Mouse (Mus musculus): ENCODE data around the gene Ing4. TPM values are rescaled to one million over a fixed set of nuclear protein-coding genes. Genes with fewer than 3 reads are reported as not detected.
A peak's percentile ranks its signal among the peaks of the same experiment; 100 is the strongest.

The Ing4 gene
- total RNA-seq, 2 experiments from 2014 or later = 60.8 to 61.1 TPM

DNA sequence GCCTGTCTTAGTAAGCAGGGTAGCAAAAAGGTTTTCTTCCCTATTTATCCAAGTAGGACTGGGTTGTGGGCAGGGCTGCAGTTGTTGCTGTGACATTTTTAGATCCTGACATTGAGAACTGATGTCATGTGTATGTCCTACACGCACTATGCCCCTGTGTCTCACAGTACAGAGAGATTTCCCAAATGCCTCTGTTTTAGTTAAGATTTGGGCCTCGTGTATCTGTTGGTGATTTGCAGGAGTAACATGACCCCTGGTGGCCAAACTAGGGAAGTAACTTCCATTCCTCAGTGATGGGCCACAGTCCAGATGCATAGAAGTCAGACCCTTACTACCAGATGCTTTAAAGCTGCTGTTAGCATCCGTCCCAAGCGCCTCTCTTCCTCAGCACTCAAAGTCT is 44.9 kb downstream of the Ing4 start:
- DNase-seq (ENCODE audit: low spot score in 2 of 2) = peak; percentile 76 to 81
- intact Hi-C loops (cut with DNase I) = no loop called here

DNA sequence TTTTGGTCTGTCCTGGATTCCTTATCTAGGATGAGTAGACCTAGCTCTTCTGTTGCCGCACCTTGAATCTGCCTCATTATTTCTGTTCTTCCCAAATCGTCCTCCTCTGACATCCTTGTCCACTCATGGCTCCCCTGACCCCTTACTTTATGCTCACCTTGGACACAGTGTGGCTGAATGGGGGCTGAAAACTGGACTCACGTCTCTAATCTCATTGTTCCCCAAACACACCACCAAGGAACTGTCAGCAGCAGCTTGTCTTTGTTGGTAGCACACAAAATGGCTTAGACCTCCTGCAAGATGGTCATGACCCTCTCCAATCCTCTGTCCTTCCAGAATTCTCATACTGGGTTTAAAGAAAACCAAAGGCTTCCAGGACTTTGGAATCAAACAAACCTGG is 48.4 kb downstream of the Ing4 start:
- intact Hi-C loops (cut with DNase I) = no loop called here
- DNase-seq (ENCODE audit: low spot score in 2 of 2) = no peak

DNA sequence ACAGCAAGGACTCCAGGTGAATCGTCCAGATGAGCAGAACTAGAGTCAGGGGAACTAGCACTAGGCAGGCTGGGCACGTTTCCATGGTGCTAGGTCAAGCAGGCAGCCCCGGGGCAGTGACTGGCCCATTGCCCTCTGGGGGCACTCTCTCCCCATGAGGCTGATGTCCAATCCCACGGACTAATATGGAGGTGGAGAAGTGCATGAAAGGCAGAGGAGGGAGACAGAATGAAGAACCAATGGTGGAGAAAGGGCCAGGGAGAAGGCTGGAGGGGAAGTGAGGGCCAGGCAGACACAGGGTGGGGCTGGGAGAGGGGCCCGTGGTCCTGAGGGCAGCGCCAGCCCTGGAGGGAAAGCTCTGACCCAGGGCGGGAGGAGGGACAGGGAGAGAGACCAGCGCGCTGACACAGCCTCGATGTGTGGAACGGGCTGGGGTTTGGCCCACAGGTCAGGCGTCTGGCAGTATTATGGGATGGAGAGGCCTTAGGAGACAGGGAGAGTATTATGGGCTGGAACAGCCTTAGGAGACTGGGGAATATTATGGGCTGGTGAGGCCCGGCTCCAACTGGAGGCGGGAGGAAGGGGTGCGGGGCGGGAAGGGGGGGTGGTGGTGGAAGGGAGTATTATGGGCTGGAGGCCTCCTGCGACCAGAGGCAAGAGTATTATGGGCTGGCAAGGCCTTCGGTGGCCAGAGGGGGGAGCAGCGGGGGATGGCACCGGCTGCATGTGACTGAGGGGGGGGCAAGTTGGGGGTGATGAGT is 49.2 kb downstream of the Ing4 start:
- intact Hi-C loops (cut with DNase I) = no loop called here
- peak; percentile 69 to 85 for DNase-seq (ENCODE audit: low spot score in 2 of 2)

DNA sequence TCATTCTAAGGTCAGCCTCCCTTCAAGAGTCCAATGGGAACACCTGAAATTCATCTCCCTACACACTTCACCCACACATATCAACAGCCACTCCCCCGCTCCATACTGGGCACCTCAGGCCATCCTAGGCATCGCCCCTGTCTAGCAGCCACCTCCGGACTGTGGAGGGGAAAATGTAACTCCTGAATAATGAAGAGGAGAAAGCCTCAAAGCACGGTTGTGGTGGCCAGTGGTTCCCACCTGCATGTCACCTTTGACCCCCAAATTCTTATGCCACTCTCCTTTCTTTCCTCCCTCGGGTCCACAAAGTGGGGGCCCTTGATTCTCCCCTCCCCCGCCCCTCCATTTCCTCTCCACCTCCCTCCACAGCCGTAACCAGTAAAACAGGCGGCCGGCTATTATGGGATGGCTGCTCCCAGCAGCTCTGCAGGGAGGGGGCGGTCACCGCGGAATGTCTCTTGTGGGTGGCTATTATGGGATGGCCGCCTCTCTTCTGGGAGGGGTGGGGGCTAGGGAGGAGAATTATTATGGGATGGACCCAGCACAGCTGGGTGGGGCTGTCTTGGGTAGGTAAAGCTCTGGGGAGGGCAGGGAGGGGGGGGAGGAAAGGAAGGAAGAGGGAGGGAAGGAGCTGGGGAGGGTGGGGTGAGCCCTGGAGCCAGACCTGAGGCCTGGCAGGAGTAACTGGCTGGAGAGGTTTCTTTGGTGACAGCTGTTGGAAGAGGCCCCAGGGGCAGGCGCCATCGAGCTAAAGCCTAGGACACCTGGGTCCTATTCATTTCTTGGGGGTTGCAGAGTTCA is 50.2 kb downstream of the Ing4 start:
- DNase-seq (ENCODE audit: low spot score in 2 of 2) = peak; percentile 87 to 95
- intact Hi-C loops (cut with DNase I) = no loop called here

DNA sequence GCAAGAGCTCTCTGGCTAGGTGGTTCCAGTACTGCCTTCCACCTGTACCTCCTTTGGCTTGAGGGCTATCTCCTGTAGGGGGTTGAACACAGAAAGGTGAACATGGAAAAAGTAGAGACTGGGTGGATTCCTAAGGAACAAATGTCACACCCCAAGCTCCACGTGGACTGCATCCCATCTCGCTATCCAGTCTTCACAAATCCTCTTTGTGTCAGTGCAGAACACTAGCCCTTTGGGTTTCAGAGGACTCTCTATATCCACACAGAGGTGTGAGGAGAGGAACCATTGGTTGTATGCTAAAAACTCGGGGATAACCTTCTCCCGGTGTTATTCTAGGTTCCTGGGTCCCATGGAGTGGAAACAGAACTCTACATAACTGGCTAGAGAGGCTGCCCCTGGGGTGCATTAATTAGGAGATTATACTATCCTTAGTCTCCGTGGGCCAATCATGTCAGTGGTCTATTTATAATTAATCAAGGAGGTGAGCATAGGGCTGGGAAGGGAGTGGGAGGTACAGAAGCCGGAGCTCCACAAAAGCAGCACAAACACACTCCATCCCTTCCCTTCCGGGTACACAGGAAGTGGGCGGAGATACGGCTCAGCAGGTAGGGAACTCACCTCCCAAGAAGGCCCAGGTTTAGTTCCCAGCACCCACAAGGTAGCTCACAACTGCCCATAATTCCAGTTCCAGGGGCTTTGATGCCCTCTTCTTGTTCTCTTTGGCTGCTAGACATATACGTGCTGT is 51.0 kb downstream of the Ing4 start:
- no peak for DNase-seq (ENCODE audit: low spot score in 2 of 2)
- intact Hi-C loops (cut with DNase I) = no loop called here

DNA sequence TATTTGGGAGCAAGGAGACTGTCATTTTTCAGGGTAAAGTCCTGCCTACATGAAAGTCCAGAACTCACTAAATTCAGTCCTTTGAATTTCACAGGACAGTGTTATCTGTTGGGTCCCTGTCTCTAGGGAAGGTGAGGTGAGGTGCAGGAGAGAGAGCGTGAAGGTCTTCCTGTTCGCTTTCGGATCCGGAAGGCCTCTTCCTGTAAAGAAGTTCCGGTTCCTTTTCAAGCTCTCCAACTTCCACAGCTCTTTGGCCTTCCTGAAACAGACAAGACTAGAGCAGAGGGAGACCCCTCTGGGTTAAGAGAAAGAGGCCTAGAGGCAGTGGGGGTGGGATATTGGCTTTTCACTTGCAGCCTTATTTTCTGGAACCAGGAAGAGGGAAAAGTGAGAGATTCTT is 52.8 kb downstream of the Ing4 start:
- no peak for DNase-seq (ENCODE audit: low spot score in 2 of 2)
- intact Hi-C loops (cut with DNase I) = no loop called here

DNA sequence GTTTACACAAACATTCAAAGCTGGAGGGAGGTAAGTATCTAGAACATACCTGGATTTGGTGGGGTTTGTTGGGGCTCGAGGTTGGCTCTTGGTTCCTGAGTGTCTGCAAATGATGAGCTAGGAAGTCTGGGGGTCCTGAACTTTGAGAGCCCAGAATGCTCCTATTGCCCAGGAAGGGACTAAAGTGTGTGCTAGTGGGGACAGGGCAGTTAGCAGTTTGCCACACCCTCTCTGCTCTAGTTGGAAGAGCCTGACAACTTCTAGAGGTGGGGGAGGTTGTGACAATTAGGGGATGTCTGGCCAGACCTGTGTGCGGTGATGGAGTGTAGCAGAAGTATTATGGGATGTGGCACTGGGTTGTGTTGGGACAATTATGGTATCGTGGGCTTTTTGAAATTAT is 55.3 kb downstream of the Ing4 start:
- no peak for DNase-seq (ENCODE audit: low spot score in 2 of 2)
- intact Hi-C loops (cut with DNase I) = no loop called here

DNA sequence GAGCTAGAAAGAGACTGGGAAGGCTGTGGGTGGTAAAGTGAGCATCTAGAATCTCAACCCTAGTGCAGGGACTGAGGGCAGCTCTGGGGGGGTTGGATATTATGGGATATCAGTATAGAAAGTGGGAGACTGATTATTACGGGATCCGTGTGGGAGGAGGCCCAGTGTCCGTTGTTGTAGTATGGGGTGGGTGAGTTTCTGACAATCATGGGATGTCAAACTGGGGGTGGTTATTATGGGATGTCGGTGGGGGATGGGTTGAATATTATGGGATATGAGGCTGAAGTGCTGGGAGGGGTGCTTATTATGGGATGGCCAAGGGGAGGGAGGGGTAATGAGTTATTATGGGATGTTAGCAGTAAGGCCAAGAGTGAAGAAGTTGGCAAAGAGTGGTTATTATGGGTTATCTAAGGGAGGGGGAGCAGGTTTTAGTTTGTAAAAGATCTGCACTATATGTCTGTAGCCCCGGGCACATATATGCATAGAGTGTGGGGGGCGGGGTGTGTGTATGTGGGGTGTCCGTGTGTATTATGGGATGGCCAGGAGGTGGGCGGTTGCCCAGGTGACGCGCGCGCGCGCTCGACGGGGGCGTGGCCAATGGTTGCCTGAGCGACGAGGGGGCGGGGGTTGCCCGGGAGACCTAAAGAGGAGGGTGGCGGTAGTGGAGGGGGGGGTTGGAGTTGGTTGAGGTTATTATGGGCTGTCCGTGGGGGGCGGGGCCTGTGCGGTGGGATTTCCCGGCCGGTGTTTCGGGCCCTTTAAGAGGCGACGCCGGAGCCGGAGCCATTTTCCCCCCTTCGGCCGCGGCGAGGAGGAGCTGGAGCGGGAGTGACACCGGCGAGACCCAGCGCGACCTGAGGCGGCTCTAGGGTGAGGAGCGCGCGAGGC is 56.1 kb downstream of the Ing4 start, which contains the start of gene Chd4:
TSS of gene Chd4 (plus strand) at position 591 of the 888 bp plus-strand sequence.
- intact Hi-C loops (cut with DNase I) = no loop called here
- DNase-seq (ENCODE audit: low spot score in 2 of 2) = peak; percentile 98 to 99

DNA sequence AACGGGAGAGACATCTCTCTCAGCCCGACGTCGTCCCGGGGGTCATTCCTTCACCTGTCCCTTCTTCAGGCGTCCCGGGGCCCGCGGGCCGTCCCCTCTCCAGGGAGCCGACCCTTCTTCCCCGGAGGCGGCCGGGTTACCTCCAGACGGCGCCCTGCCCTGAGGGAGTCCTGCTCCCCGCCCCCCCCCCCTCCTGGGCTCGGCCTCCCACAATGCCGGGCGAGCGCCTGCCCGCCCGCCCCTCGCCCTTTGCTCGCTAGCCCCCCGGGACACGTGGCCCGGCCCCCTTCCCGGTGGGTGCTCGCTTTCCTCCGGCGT is 56.7 kb downstream of the Ing4 start:
- DNase-seq (ENCODE audit: low spot score in 2 of 2) = no peak

DNA sequence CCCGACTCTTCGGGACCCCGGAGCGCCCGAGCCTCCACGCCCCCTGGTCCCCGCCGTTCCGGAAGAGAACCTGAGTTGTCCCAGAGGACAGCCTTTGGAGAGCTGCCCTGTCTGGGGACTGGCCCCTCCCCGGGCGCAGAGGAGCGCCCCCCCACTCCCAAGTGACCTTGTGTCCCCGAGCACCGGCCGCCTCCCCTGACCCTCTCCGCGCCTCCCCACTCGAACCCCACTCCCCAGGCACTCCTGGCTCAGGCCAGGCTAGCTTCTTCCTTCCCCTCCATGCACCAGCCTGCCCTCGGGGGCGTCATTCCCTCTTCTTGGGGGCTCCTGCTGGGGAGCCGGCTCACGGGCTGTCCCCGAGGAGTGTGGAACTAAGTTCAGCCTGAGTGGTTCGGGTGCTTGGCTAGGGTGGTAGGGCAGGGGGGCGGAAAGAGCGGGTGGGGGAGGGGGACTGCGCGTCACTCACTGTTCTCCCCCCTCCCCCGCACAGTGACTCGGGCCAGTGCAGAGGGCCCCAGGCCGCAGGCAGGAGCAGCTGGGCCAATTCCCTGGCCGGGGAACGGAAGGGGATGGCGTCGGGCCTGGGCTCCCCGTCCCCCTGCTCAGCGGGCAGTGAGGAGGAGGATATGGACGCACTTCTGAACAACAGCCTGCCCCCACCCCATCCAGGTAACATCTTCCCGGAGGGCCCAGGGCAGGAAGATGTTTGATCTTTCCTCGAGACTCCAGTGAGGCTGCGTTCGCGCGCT is 57.2 kb downstream of the Ing4 start:
- intact Hi-C loops (cut with DNase I) = no loop called here
- peak; percentile 35 to 52 for DNase-seq (ENCODE audit: low spot score in 2 of 2)

More for the DNA sequence above, 56.7 kb downstream of the Ing4 start:
- intact Hi-C loops (cut with DNase I) = no loop called here

DNA sequence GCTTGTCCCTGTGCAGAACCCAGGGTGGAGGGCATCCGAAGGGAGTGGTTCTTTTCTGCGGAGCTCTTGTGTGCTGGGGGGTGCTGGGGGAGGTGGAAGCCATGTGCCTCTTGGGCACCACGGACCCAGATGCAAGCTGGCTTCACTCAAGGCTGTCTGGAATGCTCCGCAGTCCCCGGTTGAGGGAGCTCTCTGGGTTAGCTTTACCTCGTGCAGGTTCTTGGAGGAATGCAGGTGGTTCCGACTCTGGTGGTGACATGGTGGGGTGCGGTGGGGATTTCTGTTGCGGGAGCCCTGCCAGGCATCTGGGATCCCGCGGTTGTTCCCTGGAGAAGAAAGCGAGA is 57.8 kb downstream of the Ing4 start:
- DNase-seq (ENCODE audit: low spot score in 2 of 2) = peak in 1 of 2 experiments; percentile 45
- intact Hi-C loops (cut with DNase I) = no loop called here

DNA sequence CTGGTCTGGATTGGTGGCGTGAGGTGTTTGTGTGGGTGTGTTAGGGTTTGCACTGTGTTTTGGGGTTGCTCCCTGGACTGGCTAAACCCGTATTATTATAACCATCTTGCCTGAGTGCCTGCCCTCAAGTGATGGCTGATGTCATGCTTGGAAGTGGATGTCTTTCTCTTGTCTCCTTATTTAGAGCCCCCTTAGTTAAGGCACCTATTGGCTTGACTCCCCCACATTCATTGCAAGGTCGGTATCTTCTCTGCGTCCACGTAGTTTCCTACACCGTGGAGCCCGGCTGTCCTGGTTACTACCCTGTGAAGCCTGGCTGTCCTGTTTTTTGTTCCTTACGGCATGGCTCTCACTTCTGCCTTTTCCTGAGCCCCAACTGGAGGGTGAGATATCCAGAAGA is 58.4 kb downstream of the Ing4 start:
- no peak for DNase-seq (ENCODE audit: low spot score in 2 of 2)
- intact Hi-C loops (cut with DNase I) = no loop called here

DNA sequence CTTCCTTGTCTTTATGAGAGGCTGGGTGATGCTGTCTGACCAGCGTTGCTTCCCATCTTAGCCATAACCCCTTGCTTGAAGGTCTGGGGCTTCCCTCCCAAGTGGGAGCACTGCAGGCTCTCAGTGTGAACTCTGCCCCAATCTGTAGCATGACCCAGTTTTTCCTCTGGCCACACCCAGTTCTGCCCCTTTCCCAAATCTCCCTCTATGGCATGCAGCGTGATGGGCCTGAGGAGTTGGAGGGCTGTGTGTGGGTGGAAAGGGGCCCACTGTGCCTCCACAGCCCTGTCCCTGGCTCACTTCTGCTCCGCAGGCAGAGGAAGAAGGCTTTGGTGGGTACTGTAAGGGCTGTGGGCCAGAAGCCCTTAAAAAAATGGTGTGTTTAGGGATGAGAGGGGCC is 59.0 kb downstream of the Ing4 start:
- intact Hi-C loops (cut with DNase I) = no loop called here
- DNase-seq (ENCODE audit: low spot score in 2 of 2) = no peak

Small RNAs within 50 kb of the gene (microRNA-seq; reads per million reads assigned to microRNA genes)
- 0.26 to 3.7 reads per million in 2 experiments for gene Mir7045

Other genes starting within 250 kb of the Ing4 start
- 1 to 10 TPM; 2.9 to 5.3 TPM for gene Spsb2, start 231.1 kb upstream of the Ing4 start, total RNA-seq (2021)
- gene Tpi1, start 225.5 kb upstream of the Ing4 start, total RNA-seq (2021) = 100 to 1,000 TPM; 629 to 634 TPM
- 100 to 1,000 TPM; 178 to 184 TPM for gene Usp5, start 210.3 kb upstream of the Ing4 start, total RNA-seq (2021)
- 1 to 10 TPM; 1.6 to 1.7 TPM for gene Cdca3, start 210.2 kb upstream of the Ing4 start, total RNA-seq (2021)
- not detected for gene Gnb3, start 199.5 kb upstream of the Ing4 start, total RNA-seq (2021)
- 10 to 100 TPM; 25.9 to 32.9 TPM for gene P3h3, start 182.0 kb upstream of the Ing4 start, total RNA-seq (2021)
- gene Gpr162, start 175.8 kb upstream of the Ing4 start, total RNA-seq (2021) = 100 to 1,000 TPM; 220 to 231 TPM
- gene Cd4, start 151.5 kb upstream of the Ing4 start, total RNA-seq (2021) = 1 to 10 TPM; 1.1 to 1.5 TPM
- gene Lag3, start 128.1 kb upstream of the Ing4 start, total RNA-seq (2021) = 1 to 10 TPM; 2.1 to 3.0 TPM
- gene Ptms, start 119.7 kb upstream of the Ing4 start, total RNA-seq (2021) = 1,000 to 10,000 TPM; 1,161 to 1,212 TPM
- 100 to 1,000 TPM; 670 to 685 TPM for gene Mlf2, start 108.4 kb upstream of the Ing4 start, total RNA-seq (2021)
- 100 to 1,000 TPM; 140 to 142 TPM for gene Cops7a, start 74.2 kb upstream of the Ing4 start, total RNA-seq (2021)
- gene Pianp, start 43.1 kb upstream of the Ing4 start, total RNA-seq (2021) = 100 to 1,000 TPM; 130 to 142 TPM
- 10 to 100 TPM; 41.7 to 42.6 TPM for gene Zfp384, start 30.6 kb upstream of the Ing4 start, total RNA-seq (2021)
- gene Acrbp, start 9.9 kb downstream of the Ing4 start, total RNA-seq (2021) = 1 to 10 TPM; 5.7 to 9.0 TPM
- gene Lpar5, start 28.2 kb downstream of the Ing4 start, total RNA-seq (2021) = under 1 TPM; 0.40 to 0.66 TPM
- gene Chd4, start 56.2 kb downstream of the Ing4 start, total RNA-seq (2021) = 100 to 1,000 TPM; 157 TPM
- gene Nop2, start 92.1 kb downstream of the Ing4 start, total RNA-seq (2021) = 10 to 100 TPM; 28.8 to 32.3 TPM
- 10 to 100 TPM; 51.9 to 57.4 TPM for gene Iffo1, start 105.5 kb downstream of the Ing4 start, total RNA-seq (2021)
- gene Gapdh, start 126.7 kb downstream of the Ing4 start, total RNA-seq (2021) = 1,000 to 10,000 TPM; 2,273 to 2,303 TPM
- 10 to 100 TPM; 23.5 to 29.6 TPM for gene Ncapd2, start 151.9 kb downstream of the Ing4 start, total RNA-seq (2021)
- 10 to 100 TPM; 62.6 to 72.8 TPM for gene Mrpl51, start 152.0 kb downstream of the Ing4 start, total RNA-seq (2021)
- gene Vamp1, start 175.8 kb downstream of the Ing4 start, total RNA-seq (2021) = 10 to 100 TPM; 46.0 to 46.6 TPM
- gene Tapbpl, start 192.1 kb downstream of the Ing4 start, total RNA-seq (2021) = 1 to 10 TPM; 2.0 to 2.9 TPM
- not detected for gene Cd27, start 197.2 kb downstream of the Ing4 start, total RNA-seq (2021)
- not detected for gene Tuba3a, start 246.3 kb downstream of the Ing4 start, total RNA-seq (2021)

All from left cerebral cortex, postnatal 14 days (tissue).